Mouse (Mus musculus) c-Kit-positive CD71-negative TER-119-negative erythroid progenitor cells, embryonic 14.5 days (primary cell): ENCODE results near the gene Pet100.
"Not testable (repeated sequence)": the region's sequence is repeated elsewhere in the genome, so short reads cannot be mapped to it uniquely, and the experiment has no call there.

Experiments used
- DNase-seq: peaks from one replicate; pipeline ENCODE4 v3.0.0-alpha.2; 2013; ENCODE audit warnings: low read depth

Pet100 gene

GRCm38 (mm10) chr8:3621199-3621970, at the start of gene Pet100, which contains the start of gene Xab2:
Gene Pet100 (plus strand): TSS chr8:3621548.
Gene Xab2 (minus strand): TSS chr8:3621316.
- DNase-seq: peak; percentile 100

- DNase-seq: no peak
Observed at GRCm38 (mm10) chr8:3574546-3574945, 46.8 kb upstream of the Pet100 start.

GRCm38 (mm10) chr8:3576211-3576960, 45.0 kb upstream of the Pet100 start:
- DNase-seq: no peak

DNA sequence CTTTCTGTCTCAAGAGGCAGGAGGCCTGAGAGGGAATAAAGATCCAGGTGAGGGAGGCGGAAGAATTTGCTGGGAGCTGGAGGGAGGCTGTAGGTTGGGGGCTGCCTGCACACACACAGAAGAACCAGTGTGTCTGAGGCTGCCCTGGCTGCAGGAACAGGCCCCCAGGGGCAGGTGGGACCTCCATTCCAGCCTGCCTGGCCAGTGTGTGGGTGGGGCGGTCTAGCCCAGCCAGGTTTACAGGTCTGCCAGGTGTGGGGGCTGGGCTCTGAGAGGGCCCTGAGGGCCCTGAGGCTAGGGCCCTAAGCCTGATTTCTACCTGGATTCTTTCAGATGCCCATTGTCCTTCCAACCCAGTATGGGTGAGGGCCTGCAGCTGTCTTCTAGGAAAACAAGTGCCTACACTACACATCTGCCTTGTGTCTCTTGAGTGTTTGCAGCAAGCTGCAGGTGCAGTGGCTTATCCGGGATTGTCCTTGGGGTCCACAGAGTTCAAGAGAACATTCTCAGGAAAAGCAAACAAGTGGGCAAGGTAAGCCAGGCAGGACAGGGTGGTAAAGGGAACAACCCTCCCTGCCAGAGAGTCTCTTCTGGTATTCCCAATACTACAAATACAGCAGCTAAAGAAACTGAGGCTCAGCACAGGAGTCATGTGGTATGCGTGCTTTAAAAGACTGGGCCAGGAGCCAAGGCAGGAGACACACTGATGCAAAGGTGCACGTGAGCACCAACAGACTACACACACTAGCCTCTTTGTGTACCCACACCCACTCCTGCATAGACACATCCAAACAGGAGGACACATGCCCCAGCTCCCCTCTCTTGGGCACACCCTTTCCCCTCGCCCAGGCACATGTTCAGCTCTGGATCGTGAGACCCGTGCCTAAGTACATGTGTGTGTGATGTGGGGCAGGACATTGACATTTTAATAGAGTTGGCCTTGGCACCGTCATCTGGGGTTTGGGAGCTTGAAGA, 41.7 kb upstream of the Pet100 start:
- DNase-seq: no peak

DNA sequence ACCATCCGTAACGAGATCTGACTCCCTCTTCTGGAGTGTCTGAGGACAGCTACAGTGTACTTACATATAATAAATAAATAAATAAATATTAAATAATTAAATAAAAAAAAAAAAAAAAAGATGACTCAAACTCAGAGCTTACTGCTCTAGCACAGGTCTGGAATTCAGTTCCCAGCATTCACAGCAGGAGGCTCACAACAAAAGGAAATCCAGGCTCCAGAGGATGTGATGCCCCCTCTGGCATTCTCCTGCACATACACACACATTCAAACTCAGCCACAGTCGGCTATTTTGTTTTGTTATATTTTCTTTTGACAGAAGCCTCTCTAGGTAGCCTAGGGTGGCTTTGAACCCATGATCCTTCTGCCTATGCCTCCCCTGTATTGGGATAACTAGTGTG, 39.4 kb upstream of the Pet100 start:
- DNase-seq: not testable (repeated sequence)

DNA sequence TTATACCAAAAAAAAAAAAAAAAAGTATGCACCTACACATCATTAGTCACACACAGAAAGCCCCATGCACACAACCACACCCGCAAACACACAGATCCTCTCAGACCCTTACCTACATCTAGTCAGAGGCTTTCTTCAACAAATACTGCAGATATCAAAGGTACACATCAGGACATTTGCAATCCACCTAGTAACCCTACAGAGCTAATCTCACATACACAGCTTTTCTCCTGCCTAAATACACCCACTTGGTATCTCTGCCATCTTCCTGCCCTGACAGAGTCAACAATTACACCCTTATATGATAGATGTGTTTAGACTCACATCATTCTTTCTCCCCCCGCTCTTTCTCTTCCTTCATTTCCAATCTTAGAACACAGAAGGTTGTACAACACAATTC, 34.9 kb upstream of the Pet100 start:
- no peak for DNase-seq

- no peak for DNase-seq
Observed at GRCm38 (mm10) chr8:3586993-3587390, 34.4 kb upstream of the Pet100 start, which contains the start of gene Camsap3. Gene Camsap3 (plus strand): TSS chr8:3587293.

GRCm38 (mm10) chr8:3587391-3588257, 33.7 kb upstream of the Pet100 start:
- DNase-seq: peak; percentile 23

- DNase-seq: no peak
Observed at GRCm38 (mm10) chr8:3588258-3588633, 33.1 kb upstream of the Pet100 start.

DNA sequence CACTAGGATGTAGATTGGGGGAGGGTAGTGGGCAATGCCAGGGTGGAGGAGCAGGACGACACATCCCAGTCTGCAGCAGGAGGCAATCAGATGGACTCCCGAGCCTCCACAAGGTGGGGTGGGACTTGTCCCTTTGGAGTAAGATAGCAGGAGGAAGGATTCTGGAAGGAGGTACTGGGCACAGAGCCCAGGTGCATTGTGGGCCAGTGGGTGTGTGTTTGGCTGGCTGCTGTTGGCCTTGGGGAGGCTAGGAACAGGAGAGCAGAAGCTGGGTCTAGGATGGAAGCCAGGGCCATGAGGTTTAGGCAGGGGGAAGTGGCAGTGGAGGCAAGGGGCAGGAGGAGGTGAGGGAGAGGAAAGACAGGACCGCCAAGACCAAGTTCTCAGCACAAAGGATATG, 27.9 kb upstream of the Pet100 start:
- DNase-seq: no peak

- no peak for DNase-seq
Observed at GRCm38 (mm10) chr8:3594466-3594865, 26.9 kb upstream of the Pet100 start.

GRCm38 (mm10) chr8:3598054-3598453, 23.3 kb upstream of the Pet100 start:
- no peak for DNase-seq

DNA sequence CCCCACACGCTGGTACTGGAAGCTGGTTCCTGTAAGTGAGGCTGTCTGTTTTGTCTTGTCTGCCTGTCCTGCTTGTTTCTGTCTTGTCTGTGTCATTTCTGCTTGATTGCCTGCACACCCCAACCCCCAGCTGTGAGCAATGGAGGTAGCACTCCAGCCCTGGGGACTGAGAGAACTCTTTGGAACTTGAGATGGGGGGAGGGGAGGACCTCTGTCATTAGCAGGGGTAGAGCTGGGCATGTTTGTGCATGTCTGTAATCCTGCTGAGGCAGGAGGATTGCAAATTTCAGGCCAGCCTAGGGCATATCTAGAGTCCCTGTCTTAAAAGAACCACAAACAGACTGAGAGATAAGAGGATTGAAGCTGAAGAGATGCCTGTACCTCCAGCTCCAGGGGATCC, 22.1 kb upstream of the Pet100 start:
- no peak for DNase-seq

DNA sequence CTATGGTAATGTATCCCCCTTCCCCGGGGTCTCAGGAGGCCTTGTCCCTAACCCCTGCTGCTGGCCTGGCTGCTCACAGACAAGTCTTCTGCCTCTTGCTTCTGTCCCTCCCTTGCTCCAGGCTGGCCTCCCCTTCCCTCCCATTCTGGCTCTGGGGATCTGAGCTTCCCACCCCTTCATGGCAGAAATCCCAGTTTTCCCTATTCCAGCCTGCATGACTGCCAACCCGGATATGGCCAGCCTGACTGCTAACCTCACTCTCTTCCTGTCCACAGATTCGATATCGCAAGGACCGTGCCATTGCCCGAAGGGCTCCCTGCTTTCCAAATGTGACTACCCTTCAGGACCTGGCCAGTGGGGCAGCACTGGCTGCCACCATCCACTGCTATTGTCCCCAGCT, 20.9 kb upstream of the Pet100 start:
- no peak for DNase-seq

GRCm38 (mm10) chr8:3603439-3603838, 17.9 kb upstream of the Pet100 start:
- DNase-seq: no peak

GRCm38 (mm10) chr8:3606593-3606992, 14.8 kb upstream of the Pet100 start:
- no peak for DNase-seq

DNA sequence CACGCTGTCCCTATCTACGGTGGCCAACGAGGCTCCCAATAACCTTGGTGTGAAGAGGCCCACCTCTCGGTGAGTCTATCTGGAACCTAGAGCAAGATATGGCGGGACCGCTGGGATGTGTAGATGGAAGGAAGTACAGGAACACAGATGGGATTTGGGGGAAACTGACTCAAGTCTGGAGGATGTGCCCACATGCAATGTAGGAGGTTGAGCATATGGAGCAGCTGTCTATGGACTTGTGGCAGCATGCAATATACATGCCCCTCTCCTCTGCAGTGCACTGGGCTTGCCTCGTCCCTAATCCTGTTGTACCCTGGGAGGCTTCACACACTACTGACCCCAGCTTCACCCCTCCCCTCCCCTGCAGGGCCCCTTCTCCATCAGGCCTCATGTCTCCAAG, 13.5 kb upstream of the Pet100 start:
- DNase-seq: no peak

- DNase-seq: no peak
Observed at GRCm38 (mm10) chr8:3609046-3609815, 12.1 kb upstream of the Pet100 start.

GRCm38 (mm10) chr8:3609816-3610150, 11.6 kb upstream of the Pet100 start:
- DNase-seq: no peak

GRCm38 (mm10) chr8:3622119-3622518, 771 bp downstream of the Pet100 start:
- DNase-seq: no peak

DNA sequence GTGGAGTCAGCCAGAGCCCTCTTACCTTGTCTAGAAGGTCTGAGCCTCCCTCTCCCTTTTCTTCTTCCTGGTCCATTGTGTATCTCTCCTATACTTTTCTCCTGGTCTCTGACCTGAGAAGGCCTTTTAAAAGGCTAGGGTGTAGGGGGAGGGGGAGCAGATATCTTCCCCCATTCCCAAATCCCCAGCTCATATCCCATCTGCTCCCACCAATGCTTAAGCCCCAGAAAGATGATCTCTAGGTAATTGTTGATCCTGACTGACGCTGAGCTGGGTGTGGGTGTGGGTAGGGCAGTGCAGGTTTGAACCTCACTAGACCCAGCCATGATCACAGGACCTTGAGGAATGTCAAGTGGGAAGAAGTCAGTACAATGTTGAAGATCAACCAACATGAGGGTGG, 4.1 kb downstream of the Pet100 start, which contains the start of gene Pcp2:
Pcp2 (minus strand) TSS at position 101 of the 400 bp plus-strand sequence.
- DNase-seq: no peak
